Mouse (Mus musculus) ES-E14 (cell line): Measurements from ENCODE around the gene Dab1.

ENCODE experiments used
- MAFK ChIP-seq: IDR thresholded peaks from 2 replicates; pipeline ENCODE4 v1.6.1; 2014; ENCODE audit warnings: mild to moderate bottlenecking, low read depth, low read length, inconsistent platforms; ENCODE audit not compliant: insufficient read depth
- ZC3H11A ChIP-seq: IDR thresholded peaks from 2 replicates; pipeline ENCODE4 v1.6.1; 2012; ENCODE audit warnings: low read depth, mild to moderate bottlenecking, inconsistent platforms, low read length, borderline replicate concordance
- ZNF384 ChIP-seq: IDR thresholded peaks from 2 replicates; pipeline ENCODE4 v1.6.1; 2012; ENCODE audit warnings: low read depth, low read length, inconsistent platforms

GRCm38 (mm10) chr4:104769602-104770001, 1150.4 kb downstream of the Dab1 start:
- TF ChIP-seq MAFK (no peak), ZNF384 (no peak), ZC3H11A (no peak)
